Mouse (Mus musculus) macrophage (primary cell): ENCODE measurements around the gene Far2. TPM values are rescaled to one million over a fixed set of nuclear protein-coding genes. Genes with fewer than 3 reads are reported as not detected.
"Not testable (repeated sequence)": the region's sequence is repeated elsewhere in the genome, so short reads cannot be mapped to it uniquely, and the experiment has no call there.

ENCODE experiments used
- H3K27ac ChIP-seq: fragments of 350-480 bp; formaldehyde crosslinking; 2 replicates; pipeline ENCODE4 v1.9.0; 2021
- H3K36me3 ChIP-seq: fragments of 350-480 bp; formaldehyde crosslinking; 2 replicates; pipeline ENCODE4 v1.9.0; 2021; ENCODE audit errors: inconsistent target
- H3K4me3 ChIP-seq: fragments of 350-480 bp; formaldehyde crosslinking; 2 replicates; pipeline ENCODE4 v1.9.0; 2021; ENCODE audit errors: inconsistent target
- H3K79me2 ChIP-seq: fragments of 350-480 bp; formaldehyde crosslinking; 2 replicates; pipeline ENCODE4 v1.9.0; 2021; ENCODE audit errors: inconsistent target
- WGBS: methylation state at CpG from one replicate; pipeline ENCODE4 v1.1.7; 2026; ENCODE audit warnings: inconsistent platforms; ENCODE audit not compliant: missing documents; 5-methylcytosine and 5-hydroxymethylcytosine counted together
- polyA plus RNA-seq: library from polyadenylated mRNA; stranded (reverse); fragments of 250-400 nt; gene quantifications from 3 replicates; pipeline ENCODE4 v1.2.4, GENCODE M21; 2018; ENCODE audit warnings: inconsistent platforms

Far2 gene
- polyA plus RNA-seq, 1 experiment from 2014 or later: 0.36 TPM

GRCm38 (mm10) chr6:148102434-148102833, 55.4 kb downstream of the Far2 start:
- H3K4me3 ChIP-seq: no peak overlapping the region
- H3K36me3 ChIP-seq: no peaks in the 10 kb centered on the region
- WGBS: 57% methylated on average over 1 of the region's 1 CpGs
- H3K79me2 ChIP-seq: no peaks in the 10 kb centered on the region
- H3K27ac ChIP-seq: no peak overlapping the region

- Histone ChIP-seq H3K27ac (no peak overlapping the region), H3K79me2 (no peaks in the 10 kb centered on the region), H3K36me3 (no peaks in the 10 kb centered on the region), H3K4me3 (no peak overlapping the region)
- WGBS: 30% methylated on average over 9 of the region's 9 CpGs
Observed at GRCm38 (mm10) chr6:148104212-148104611, 57.2 kb downstream of the Far2 start.

GRCm38 (mm10) chr6:148105722-148106268, 58.7 kb downstream of the Far2 start:
- H3K36me3 ChIP-seq: no peaks in the 10 kb centered on the region
- no peak overlapping the region for H3K27ac ChIP-seq
- 12% methylated on average over 9 of the region's 9 CpGs for WGBS

GRCm38 (mm10) chr6:148108741-148109472, 61.8 kb downstream of the Far2 start:
- no peaks in the 10 kb centered on the region for H3K79me2 ChIP-seq
- H3K36me3 ChIP-seq: no peaks in the 10 kb centered on the region
- no peak overlapping the region for H3K4me3 ChIP-seq
- no peak overlapping the region for H3K27ac ChIP-seq
- 29% methylated on average over 8 of the region's 8 CpGs for WGBS

More at GRCm38 (mm10) chr6:148105722-148106268, 58.7 kb downstream of the Far2 start:
- Histone ChIP-seq H3K79me2 (no peaks in the 10 kb centered on the region), H3K4me3 (no peak overlapping the region)

GRCm38 (mm10) chr6:148110996-148111633, 64.1 kb downstream of the Far2 start:
- H3K36me3 ChIP-seq: no peaks in the 10 kb centered on the region
- no peak overlapping the region for H3K27ac ChIP-seq
- H3K4me3 ChIP-seq: no peak overlapping the region
- H3K79me2 ChIP-seq: no peaks in the 10 kb centered on the region
- 40% methylated on average over 2 of the region's 2 CpGs for WGBS

- 89% methylated on average over 5 of the region's 5 CpGs for WGBS
- no peak overlapping the region for H3K27ac ChIP-seq
- H3K79me2 ChIP-seq: no peaks in the 10 kb centered on the region
- no peak overlapping the region for H3K4me3 ChIP-seq
- no peaks in the 10 kb centered on the region for H3K36me3 ChIP-seq
Observed at GRCm38 (mm10) chr6:148116371-148116770, 69.3 kb downstream of the Far2 start.

GRCm38 (mm10) chr6:148116907-148117306, 69.8 kb downstream of the Far2 start:
- H3K36me3 ChIP-seq: no peaks in the 10 kb centered on the region
- H3K4me3 ChIP-seq: no peak overlapping the region
- H3K27ac ChIP-seq: no peak overlapping the region
- WGBS: 80% methylated on average over 3 of the region's 3 CpGs
- no peaks in the 10 kb centered on the region for H3K79me2 ChIP-seq

- Histone ChIP-seq H3K4me3 (no peak overlapping the region), H3K79me2 (no peaks in the 10 kb centered on the region), H3K36me3 (no peaks in the 10 kb centered on the region), H3K27ac (no peak overlapping the region)
- 89% methylated on average over 1 of the region's 1 CpGs for WGBS
Observed at GRCm38 (mm10) chr6:148117696-148118095, 70.6 kb downstream of the Far2 start.

GRCm38 (mm10) chr6:148120703-148121102, 73.6 kb downstream of the Far2 start:
- no peaks in the 10 kb centered on the region for H3K79me2 ChIP-seq
- no peaks in the 10 kb centered on the region for H3K36me3 ChIP-seq
- no peak overlapping the region for H3K4me3 ChIP-seq
- no peak overlapping the region for H3K27ac ChIP-seq
- WGBS: 79% methylated on average over 1 of the region's 1 CpGs

GRCm38 (mm10) chr6:148126851-148127250, 79.8 kb downstream of the Far2 start:
- not testable (repeated sequence) for H3K79me2 ChIP-seq, H3K4me3 ChIP-seq, H3K27ac ChIP-seq, H3K36me3 ChIP-seq
- WGBS: 80% methylated on average over 6 of the region's 10 CpGs

- Histone ChIP-seq H3K79me2 (no peaks in the 10 kb centered on the region), H3K4me3 (no peak overlapping the region), H3K36me3 (no peaks in the 10 kb centered on the region), H3K27ac (no peak overlapping the region)
- WGBS: 89% methylated on average over 10 of the region's 10 CpGs
Observed at GRCm38 (mm10) chr6:148132314-148132713, 85.3 kb downstream of the Far2 start.

- no peak overlapping the region for H3K4me3 ChIP-seq
Observed at GRCm38 (mm10) chr6:148133536-148133935, 86.5 kb downstream of the Far2 start.

GRCm38 (mm10) chr6:148135769-148136382, 88.8 kb downstream of the Far2 start:
- H3K36me3 ChIP-seq: no peaks in the 10 kb centered on the region
- H3K4me3 ChIP-seq: no peak overlapping the region
- H3K27ac ChIP-seq: no peak overlapping the region
- H3K79me2 ChIP-seq: no peaks in the 10 kb centered on the region
- 30% methylated on average over 9 of the region's 9 CpGs for WGBS

More at GRCm38 (mm10) chr6:148133536-148133935, 86.5 kb downstream of the Far2 start:
- Histone ChIP-seq H3K36me3 (no peaks in the 10 kb centered on the region), H3K79me2 (no peaks in the 10 kb centered on the region), H3K27ac (no peak overlapping the region)

GRCm38 (mm10) chr6:148139288-148139995, 92.4 kb downstream of the Far2 start:
- Histone ChIP-seq H3K4me3 (no peak overlapping the region), H3K36me3 (no peaks in the 10 kb centered on the region), H3K27ac (no peak overlapping the region), H3K79me2 (no peaks in the 10 kb centered on the region)
- 89% methylated on average over 6 of the region's 6 CpGs for WGBS
